Mouse (Mus musculus) heart, postnatal 25 days (tissue): Measurements from ENCODE around the gene Gm21885. TPM values are rescaled to one million over a fixed set of nuclear protein-coding genes. Genes with fewer than 3 reads are reported as not detected.
A peak's percentile ranks its signal among the peaks of the same experiment; 100 is the strongest.

Source experiments
- DNase-seq: peaks from one replicate; pipeline ENCODE4 v3.0.0; 2022; ENCODE audit warnings: low spot score
- intact Hi-C: fragments of 180-260 bp; cut with DNase I; formaldehyde crosslinking; loops from one replicate; pipeline ENCODE4 v1.15.1; 2025
- total RNA-seq, 2 experiments: library from RNA; stranded (reverse); gene quantifications; 2 replicates each; pipeline ENCODE4 v1.2.3; 2021

Gene Gm21885
- not detected for total RNA-seq

DNA sequence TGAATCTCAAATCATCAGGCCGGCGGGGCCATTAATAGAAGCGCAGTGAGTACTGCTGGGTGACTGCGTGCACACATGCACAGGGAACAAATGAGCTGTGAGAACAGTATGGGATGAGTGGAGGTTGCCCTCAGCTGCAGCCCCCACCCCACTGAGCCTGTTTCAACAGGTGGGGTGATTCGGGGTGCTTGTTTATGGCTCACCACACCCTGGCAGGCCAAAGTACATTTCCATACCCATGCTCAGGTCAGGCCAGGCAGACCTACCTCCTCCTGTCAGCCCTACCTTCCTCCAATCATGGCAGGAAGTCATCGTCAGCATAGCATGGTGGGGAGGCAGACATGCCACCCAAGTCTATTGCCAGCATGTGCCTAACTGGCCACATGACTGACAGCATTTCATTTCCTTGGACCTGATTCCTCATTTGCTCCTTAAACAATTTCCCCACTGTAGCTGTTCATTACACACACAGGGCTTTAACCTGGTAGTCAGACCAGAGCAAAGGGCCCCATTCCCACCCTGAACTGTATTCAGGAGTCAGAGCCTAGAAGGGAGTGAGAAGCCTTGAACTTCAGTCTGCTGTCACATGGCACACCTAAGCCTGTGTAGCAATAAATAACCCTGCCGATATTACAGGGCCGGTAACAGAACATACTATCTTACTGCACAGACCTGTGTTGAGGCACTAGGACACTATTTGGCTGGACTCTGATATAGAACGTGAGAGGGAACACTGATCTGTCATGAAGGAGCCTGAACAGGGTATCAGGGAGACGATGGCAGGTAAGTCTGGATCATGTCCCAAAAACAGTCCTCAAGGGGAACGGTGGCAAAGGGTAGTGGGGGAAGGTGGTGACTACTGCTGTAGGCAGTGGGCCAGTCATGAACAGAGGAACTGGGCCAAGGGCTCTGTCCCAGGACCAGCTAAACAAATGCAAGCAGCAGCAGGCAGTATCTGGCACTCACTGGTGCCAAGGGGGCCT, at the start of gene Gm21885:
Gm21885 (plus strand) TSS at position 675 of the 983 bp plus-strand sequence.
- intact Hi-C loops: no loop called here
- DNase-seq: no peak

GRCm38 (mm10) chr11:94233405-94233804, 48.3 kb upstream of the Gm21885 start:
- intact Hi-C loops: no loop called here

DNA sequence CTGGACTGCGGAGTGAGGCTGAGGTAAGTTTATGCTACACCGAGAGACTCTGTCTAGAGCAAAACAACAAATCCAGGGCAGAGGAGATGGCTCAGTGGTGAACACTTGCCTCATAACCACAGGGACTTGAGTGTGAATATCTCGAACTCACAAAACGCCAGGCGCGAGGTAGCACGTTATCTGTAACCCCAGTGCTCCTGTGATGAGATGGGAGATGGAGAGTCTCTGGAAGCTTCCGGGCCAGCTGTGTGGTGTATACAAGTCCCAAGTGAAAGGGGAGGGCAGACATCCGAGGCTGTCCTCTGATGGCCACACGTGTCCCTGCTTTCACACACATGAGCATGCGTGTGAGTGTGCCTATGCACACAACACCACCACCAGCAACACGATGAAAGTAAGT, 47.3 kb upstream of the Gm21885 start:
- no peak for DNase-seq
- intact Hi-C loops: no loop called here

More at GRCm38 (mm10) chr11:94233405-94233804, 48.3 kb upstream of the Gm21885 start:
- no peak for DNase-seq

DNA sequence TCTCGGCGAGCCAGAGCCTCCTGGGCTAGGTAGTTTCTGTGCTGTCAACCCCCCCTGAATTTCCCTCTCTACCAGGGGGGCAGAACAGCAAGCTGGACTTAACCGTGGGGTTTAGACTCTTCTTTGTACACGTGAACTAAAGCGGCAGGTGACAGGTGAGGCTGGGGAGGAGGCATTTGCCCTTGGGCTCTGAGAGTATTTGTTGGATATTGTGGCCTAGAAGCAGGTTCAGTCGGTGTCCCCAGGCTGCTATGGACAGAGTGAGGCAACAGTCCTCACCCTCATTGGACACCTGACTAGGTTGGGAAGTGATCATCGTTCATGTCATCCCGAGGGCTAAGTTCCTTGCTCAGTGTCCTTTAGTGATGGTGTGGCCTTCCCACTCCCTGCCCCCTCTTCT, 46.8 kb upstream of the Gm21885 start:
- intact Hi-C loops: loop anchor here (5.0 kb wide), 2 partner anchors 167 to 252 kb away; partner anchors contain the start of gene Spata20
- DNase-seq: no peak

GRCm38 (mm10) chr11:94236074-94236473, 45.6 kb upstream of the Gm21885 start:
- intact Hi-C loops: loop anchor here (1.0 to 5.0 kb wide), 3 partner anchors 41 to 251 kb away; partner anchors contain the start of gene Spata20
- peak; percentile 56 for DNase-seq

DNA sequence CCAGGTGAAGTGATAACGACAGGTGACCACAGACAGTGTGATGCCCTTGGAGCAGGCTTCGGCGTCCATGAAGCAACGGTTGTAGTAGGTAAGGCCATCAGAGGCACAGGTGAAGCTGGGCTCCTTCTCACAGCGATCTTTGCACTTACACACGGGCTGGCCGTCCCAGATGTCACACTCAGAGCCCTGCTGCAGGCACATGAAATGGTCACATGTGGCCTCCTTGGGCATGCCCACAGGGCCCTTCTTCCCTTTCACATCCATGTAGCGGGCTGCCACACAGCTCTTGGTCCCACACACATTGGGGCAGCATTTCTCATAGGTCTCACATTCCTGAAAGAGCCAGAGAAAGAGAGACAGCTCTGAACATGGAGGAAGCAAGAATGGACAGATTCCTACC, 42.9 kb upstream of the Gm21885 start:
- intact Hi-C loops: loop anchor here (5.0 kb wide), 2 partner anchors 164 to 249 kb away; partner anchors contain the start of gene Spata20
- DNase-seq: no peak

GRCm38 (mm10) chr11:94239706-94240105, 42.0 kb upstream of the Gm21885 start:
- intact Hi-C loops: loop anchor here (5.0 kb wide), 2 partner anchors 163 to 248 kb away; partner anchors contain the start of gene Spata20
- no peak for DNase-seq

- intact Hi-C loops: no loop called here
- no peak for DNase-seq
These were observed 38.8 kb upstream of the Gm21885 start for GRCm38 (mm10) chr11:94242760-94243421.

GRCm38 (mm10) chr11:94243422-94244180, 38.1 kb upstream of the Gm21885 start:
- intact Hi-C loops: no loop called here
- DNase-seq: no peak

DNA sequence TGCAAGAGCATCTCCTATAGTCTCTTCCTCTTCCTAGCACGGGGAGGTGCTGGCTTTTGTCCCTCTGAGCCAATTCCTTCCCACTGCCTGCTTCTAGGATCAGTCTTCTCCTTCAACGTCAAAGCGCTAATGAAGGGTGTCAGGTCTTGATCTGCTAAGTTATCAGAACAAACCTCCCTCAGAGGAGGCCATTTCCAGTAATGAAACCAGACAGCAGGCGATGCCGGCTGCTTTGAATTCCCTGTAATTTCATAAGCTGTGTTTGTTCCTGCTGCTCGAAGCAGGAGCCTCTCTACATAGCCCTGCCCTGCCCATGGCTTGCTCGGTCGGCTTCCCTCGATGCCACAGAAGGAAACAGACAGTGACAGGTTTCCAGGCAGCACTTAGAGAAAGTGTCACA, 37.3 kb upstream of the Gm21885 start:
- DNase-seq: no peak
- intact Hi-C loops: no loop called here

GRCm38 (mm10) chr11:94245955-94246788, 35.5 kb upstream of the Gm21885 start, which contains the start of gene Wfikkn2:
Gene Wfikkn2, minus strand, starts transcription at chr11:94246005.
- DNase-seq: no peak
- intact Hi-C loops: no loop called here

GRCm38 (mm10) chr11:94246789-94247061, 34.9 kb upstream of the Gm21885 start:
- DNase-seq: no peak
- intact Hi-C loops: no loop called here

DNA sequence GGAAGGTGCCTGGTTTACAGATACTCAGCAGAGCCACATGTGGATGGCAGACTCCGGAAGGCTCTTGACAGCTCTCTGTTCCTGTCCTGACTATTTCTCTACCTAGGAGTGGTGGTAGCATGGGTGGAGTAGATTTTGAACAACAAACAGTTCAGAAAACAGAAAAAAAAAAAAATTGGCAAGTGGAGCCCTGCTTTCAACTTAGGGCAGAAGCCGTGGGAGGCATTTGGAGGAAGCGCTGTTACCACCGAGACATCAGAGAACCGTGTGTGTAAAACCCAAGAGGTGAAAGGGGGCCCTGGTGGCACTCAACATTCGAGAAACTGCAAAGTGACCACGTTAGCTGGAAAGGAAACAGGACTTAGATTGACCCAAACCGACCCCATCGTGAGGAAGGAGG, 28.5 kb upstream of the Gm21885 start:
- intact Hi-C loops: no loop called here
- DNase-seq: no peak

DNA sequence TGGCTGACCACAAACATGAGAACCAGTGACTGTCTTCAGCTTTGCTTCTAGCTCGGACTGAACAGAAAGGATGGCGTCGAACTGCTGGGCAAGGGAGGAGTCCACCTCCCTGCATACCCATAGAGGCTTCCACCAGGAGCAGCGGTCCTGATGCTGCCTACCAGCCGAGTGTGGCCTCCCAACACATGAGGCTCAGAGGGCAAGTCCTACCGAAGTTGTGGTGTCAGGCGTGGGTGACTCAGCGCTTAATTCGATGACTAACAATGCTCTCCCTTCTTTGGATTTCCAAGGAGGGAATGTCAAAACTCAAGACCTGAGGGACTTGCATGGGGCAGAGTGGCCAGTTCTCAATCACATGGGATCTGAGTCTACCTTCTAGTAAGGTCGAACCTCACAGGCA, 28.0 kb upstream of the Gm21885 start:
- DNase-seq: no peak
- intact Hi-C loops: no loop called here

GRCm38 (mm10) chr11:94255733-94256132, 25.9 kb upstream of the Gm21885 start:
- no peak for DNase-seq
- intact Hi-C loops: no loop called here

DNA sequence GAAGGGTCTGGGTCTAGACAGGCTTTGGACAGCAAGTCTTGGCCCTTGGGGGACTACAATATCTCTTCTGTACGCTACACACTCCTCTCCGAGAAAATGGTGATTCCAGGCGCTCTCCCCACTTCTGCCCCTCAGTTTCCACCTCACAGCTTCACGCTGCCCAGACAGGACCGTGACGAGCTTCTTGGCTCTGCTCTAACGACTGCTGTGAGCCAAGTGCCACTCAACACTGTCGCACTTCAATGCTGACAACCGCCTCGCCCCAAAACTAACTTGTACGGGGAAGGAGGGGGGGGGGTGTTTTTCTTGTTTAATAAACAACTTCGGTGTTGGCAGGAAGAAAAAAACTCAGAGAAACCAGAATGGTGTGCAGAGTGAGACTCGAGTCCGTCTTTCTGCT, 23.7 kb upstream of the Gm21885 start:
- no peak for DNase-seq
- intact Hi-C loops: no loop called here

GRCm38 (mm10) chr11:94259814-94260213, 21.9 kb upstream of the Gm21885 start:
- intact Hi-C loops: no loop called here
- no peak for DNase-seq

GRCm38 (mm10) chr11:94261585-94262370, 19.9 kb upstream of the Gm21885 start:
- DNase-seq: no peak
- intact Hi-C loops: no loop called here
